Mouse (Mus musculus) kidney, postnatal 25 days (tissue): ENCODE data around the gene Alk.
"Not testable (repeated sequence)": the region's sequence is repeated elsewhere in the genome, so short reads cannot be mapped to it uniquely, and the experiment has no call there.

Source experiments
- DNase-seq, 2 experiments: peaks; one replicate each; pipeline ENCODE4 v3.0.0; 2021; ENCODE audit warnings: mixed read lengths in 2 of 2

Alk gene

DNA sequence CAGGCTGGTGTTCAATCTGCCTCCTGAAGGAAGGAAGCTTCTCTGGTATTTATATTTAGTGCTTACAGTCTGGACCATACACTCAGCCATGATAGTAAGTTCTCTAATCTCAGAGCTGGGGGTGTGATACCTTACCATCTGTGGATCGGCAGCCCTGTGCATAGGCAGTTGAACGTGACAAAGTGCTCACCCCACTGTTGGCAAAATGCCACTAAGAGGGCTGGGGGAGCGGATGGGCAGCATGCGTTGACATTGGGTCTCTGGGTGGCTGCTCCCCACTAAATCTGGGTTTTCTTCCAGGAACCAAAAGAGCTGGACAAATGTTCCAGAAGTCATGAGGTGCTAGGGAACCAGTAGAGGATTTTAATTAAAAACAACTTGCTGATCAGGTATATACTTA lies 78.1 kb downstream of the Alk start:
- DNase-seq = no peak

DNA sequence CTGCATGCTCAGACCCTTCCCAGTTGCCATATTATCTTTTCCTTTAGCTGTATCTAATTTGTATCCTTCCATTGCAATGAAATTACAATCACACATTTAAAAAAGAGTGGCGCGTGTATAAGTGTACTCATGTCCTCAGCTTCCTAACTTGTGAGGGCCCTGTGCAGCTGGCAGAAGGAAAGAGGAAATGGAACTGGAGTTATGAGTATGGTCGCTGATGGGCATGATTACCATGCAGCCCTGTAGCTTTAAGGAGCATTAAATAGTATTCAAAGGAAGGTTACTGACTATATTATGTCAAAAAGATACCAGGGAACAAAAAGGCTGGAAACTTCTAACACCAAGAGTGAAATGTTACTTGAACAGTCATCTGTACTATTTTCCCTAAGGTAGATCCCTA lies 79.6 kb downstream of the Alk start:
- no peak for DNase-seq

- no peak for DNase-seq
These were observed 81.4 kb downstream of the Alk start for GRCm38 (mm10) chr17:72523006-72523405.

DNA sequence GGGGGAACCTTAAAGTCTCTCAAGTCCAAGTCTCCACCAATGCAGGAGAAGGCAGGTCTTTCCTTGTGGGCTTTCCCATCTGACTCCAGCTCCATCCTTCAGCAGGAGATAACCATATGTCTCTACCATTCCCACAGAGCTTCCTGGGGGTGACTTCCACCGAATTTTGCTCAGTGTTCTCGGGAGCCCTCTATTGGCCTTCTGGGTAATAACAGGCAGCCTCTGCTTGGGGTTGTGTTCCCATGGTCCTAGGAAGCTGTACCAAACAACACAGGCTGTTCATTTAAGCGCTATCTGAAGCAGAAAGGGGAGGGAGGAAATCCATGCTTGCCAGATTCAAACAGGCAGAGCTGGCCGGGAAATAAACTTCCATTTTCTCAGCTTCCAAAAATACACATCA lies 82.0 kb downstream of the Alk start:
- DNase-seq = peak; percentile 47 to 53

GRCm38 (mm10) chr17:72521353-72521752 lies 83.1 kb downstream of the Alk start:
- no peak for DNase-seq

GRCm38 (mm10) chr17:72510746-72511145 lies 93.7 kb downstream of the Alk start:
- no peak for DNase-seq

DNA sequence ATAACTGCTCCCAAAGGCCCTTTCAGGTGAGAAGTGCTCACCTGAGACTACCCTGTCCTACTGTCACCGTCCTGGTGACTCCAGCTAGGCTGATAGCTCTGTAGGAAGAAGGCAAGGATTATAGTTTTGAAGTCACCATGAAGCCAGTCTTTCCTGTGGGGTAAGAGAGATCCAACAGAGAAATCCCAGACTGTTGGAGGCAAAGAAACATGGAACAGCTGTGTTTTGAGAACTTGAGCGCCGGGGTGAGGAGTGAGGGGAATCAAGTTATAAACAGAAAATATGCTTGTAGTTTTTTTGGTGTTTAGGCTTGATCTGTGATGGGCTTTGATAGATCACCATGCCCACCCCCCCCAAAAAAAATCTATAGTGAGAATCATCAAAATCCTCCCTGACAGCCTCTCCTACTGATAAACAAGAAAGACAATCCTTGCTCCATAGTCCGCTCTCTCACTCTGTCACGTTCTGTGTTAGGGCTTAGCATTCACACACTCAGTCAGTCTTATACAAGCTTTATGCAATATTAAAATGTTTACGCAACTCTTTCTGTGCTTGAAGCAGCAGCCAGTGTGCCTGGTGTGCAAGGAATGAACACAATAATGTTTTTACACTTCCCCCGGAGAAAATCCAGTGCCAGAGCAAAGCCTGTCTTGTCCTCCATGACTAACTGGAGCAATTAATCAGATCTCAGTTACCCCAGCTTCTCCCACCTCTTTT lies 95.6 kb downstream of the Alk start:
- no peak for DNase-seq

- no peak for DNase-seq
These were observed 99.2 kb downstream of the Alk start for GRCm38 (mm10) chr17:72505213-72505612.

DNA sequence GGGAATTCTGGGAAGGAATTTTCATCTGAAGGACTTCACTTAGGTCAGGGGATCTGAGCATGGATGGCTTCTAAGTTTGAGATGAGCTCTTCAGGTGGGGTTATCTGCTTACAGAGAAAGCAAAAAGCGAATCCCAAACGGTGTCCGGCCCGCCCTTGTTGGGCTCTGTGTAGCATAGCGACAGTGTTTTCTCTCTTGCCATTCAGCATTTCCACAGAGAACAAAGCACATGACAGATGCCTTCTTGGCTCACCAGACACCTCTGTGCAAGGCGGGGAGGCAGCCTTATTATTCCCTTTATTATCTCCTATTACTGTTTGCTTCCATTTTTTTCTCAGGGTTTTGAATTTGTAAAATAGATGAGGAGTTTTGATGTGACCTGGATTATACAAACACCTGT lies 99.8 kb downstream of the Alk start:
- no peak for DNase-seq

GRCm38 (mm10) chr17:72495395-72495794 lies 109.0 kb downstream of the Alk start:
- DNase-seq = no peak

GRCm38 (mm10) chr17:72485623-72486022 lies 118.8 kb downstream of the Alk start:
- no peak for DNase-seq

DNA sequence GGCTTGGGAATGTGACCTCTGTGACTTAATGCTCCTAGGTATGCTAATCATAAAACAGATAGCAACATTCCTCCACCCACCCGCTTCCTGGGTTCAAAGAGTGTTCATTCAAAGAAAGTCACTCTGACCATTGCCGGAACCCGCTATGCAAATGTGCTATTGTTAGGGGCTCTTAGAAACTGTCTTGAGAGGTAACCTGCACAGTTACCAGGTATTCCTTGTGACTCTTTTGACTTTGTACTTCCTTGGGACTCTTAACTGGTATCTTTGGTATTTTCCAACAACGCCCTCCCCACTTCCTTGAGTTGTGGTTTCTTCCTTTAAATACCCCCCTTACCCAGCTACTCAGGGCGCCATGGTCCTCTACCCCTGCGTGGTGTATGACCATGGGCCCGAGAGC lies 125.2 kb downstream of the Alk start:
- not testable (repeated sequence) for DNase-seq

DNA sequence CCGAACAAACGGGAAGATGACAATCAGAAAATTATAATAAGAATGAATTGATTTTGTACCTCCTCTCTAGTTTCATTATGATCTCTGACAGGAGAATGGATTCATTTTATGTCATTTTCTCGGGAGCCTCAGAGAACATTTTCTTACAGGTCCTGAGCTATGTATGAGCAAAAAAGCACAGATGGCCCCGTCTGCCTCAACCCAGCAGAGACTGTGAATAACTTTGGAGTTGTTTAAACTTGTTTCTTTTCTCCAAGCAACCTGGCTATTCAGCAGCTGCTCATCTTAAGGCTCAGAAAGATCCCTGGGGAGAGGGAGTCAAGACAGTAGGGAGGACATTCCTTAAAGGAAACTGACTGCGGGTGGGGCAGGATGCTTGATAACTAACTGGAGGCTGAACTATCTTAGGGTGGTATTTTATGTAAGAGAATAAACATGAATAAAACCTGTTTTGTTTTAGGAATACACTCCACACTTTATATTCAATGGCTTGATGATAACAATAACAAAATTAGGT lies 126.5 kb downstream of the Alk start:
- no peak for DNase-seq

- DNase-seq = no peak
These were observed 127.5 kb downstream of the Alk start for GRCm38 (mm10) chr17:72476956-72477355.

- no peak for DNase-seq
These were observed 130.3 kb downstream of the Alk start for GRCm38 (mm10) chr17:72474166-72474565.

GRCm38 (mm10) chr17:72448477-72448876 lies 155.9 kb downstream of the Alk start:
- DNase-seq = peak; percentile 83 to 88

DNA sequence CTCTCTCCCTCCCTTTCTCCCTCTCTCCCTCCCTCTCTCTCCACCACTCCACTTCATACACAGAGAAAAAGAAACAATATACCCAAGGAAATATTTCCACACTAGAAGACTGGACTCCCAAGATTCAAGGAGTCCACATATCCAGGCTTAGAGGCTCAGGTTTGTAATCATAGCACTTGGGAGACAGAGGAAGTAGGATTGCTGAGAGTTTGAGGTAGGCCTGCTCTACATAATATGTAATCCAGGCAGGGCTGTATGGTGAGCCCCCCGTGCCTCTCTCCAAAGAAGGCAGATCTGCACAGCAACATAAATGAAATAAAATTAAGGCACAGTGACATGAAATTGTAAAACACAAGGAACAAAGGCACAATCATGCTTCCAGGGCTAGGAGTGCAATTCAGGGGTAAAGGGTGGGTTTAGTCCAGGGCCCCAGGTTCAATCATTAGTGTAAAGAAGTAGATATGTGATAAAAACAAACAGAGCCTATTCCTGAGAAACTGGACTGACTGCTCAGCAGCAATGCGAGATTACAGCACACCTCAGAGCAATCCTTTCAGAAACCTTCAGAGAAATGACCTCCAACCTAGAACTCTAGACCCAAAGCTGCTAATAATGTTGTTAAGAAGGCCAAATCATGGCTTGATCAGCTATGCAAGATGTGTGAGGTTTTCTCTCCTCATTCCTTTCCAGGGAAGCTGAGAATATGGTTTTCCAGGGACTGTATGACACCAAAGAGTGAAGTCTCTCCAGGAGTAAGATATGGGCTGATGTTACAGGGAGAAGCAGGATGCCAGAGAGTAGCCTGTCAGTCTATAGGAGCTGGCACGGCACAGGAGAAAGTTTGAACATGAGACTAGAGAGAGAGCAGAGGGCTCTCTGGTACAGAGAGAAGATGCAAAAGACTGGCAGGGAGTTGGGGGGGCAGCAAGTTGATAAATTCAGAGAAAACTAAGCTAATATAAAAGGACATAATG lies 158.9 kb downstream of the Alk start:
- no peak for DNase-seq

DNA sequence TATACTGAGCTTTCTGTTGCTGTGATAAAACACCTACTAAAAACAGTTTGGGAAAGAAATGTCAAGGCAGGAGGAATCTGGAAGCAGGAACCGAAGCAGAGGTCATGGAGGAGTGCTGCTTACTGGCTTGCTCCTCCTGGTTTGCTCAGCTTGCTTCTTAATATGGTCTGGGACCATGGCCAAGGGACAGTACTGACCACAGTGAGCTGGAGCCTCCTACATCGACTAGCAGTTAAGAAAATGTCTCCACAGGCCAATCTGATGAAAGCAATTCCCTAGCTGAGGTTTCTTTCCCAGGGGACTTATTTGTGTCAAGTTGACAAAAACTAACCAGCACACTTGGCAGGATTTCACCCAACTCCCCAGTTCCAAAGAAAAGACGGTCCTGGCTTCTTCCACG lies 187.0 kb downstream of the Alk start:
- no peak for DNase-seq

- no peak for DNase-seq
These were observed 189.8 kb downstream of the Alk start for GRCm38 (mm10) chr17:72414676-72415075.

GRCm38 (mm10) chr17:72404813-72405212 lies 199.6 kb downstream of the Alk start:
- no peak for DNase-seq

GRCm38 (mm10) chr17:72401861-72402260 lies 202.6 kb downstream of the Alk start:
- DNase-seq = no peak

- DNase-seq = no peak
These were observed 203.1 kb downstream of the Alk start for GRCm38 (mm10) chr17:72401349-72401748.

DNA sequence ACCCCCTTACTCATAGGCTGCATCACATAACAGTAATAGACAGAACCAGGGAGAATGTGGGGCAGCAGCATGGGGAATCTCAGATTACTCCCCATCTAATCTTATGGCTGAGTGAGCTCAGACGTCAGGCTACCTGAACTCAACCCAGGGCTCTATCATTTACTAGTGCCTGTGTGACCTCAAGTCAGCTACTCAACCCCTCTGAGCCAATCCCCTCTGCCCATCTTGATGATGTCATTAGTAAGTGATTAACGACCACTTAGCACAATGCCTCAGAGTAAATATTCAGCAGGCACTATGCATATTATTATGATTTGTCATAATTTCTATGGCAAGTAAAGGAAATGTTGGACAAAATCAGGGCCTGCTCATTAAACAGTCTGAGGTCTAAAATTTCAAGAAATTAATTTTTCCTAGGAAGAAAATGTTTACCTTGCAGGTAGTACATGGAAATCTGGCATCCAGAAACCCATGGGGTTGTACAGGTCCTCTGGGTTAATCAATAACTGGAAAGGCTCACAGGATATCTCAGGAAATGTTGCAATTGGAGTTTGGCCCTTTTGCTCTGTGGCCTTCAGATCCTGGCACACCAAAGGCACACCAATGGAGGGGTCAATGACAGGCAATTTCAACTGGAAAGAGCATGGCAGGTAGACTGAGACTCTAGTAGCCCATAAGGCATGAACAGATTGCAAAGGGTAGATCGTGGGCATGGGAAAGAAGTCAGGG lies 204.9 kb downstream of the Alk start:
- DNase-seq = peak; percentile 13 to 43
